Mouse (Mus musculus): ENCODE results near the gene Scamp1.

The Scamp1 gene

GRCm38 (mm10) chr13:94271284-94271683, 14.4 kb downstream of the Scamp1 start:
- DNase-seq (ENCODE audit: low read depth) = no peak

GRCm38 (mm10) chr13:94268201-94268600, 17.5 kb downstream of the Scamp1 start:
- no peak for DNase-seq (ENCODE audit: low read depth)

GRCm38 (mm10) chr13:94267190-94267589, 18.5 kb downstream of the Scamp1 start:
- no peak for DNase-seq (ENCODE audit: low read depth)

- DNase-seq (ENCODE audit: low read depth) = no peak
Measured at GRCm38 (mm10) chr13:94266530-94266929, 19.1 kb downstream of the Scamp1 start.

- no peak for DNase-seq (ENCODE audit: low read depth)
Measured at GRCm38 (mm10) chr13:94265291-94265690, 20.4 kb downstream of the Scamp1 start.

- no peak for DNase-seq (ENCODE audit: low read depth)
Measured at GRCm38 (mm10) chr13:94263943-94264342, 21.7 kb downstream of the Scamp1 start.

- no peak for DNase-seq (ENCODE audit: low read depth)
Measured at GRCm38 (mm10) chr13:94262551-94262950, 23.1 kb downstream of the Scamp1 start.

- DNase-seq (ENCODE audit: low read depth) = no peak
Measured at GRCm38 (mm10) chr13:94261624-94262023, 24.0 kb downstream of the Scamp1 start.

GRCm38 (mm10) chr13:94260961-94261360, 24.7 kb downstream of the Scamp1 start:
- no peak for DNase-seq (ENCODE audit: low read depth)

- no peak for DNase-seq (ENCODE audit: low read depth)
Measured at GRCm38 (mm10) chr13:94259210-94259609, 26.4 kb downstream of the Scamp1 start.

GRCm38 (mm10) chr13:94258530-94258929, 27.1 kb downstream of the Scamp1 start:
- DNase-seq (ENCODE audit: low read depth) = no peak

GRCm38 (mm10) chr13:94257711-94258110, 27.9 kb downstream of the Scamp1 start:
- no peak for DNase-seq (ENCODE audit: low read depth)

- no peak for DNase-seq (ENCODE audit: low read depth)
Measured at GRCm38 (mm10) chr13:94255176-94255575, 30.5 kb downstream of the Scamp1 start.

- DNase-seq (ENCODE audit: low read depth) = no peak
Measured at GRCm38 (mm10) chr13:94254286-94254685, 31.4 kb downstream of the Scamp1 start.

GRCm38 (mm10) chr13:94253052-94253451, 32.6 kb downstream of the Scamp1 start:
- no peak for DNase-seq (ENCODE audit: low read depth)

- DNase-seq (ENCODE audit: low read depth) = no peak
Measured at GRCm38 (mm10) chr13:94250761-94251160, 34.9 kb downstream of the Scamp1 start.

- DNase-seq (ENCODE audit: low read depth) = no peak
Measured at GRCm38 (mm10) chr13:94250188-94250587, 35.5 kb downstream of the Scamp1 start.

GRCm38 (mm10) chr13:94242897-94243296, 42.8 kb downstream of the Scamp1 start:
- DNase-seq (ENCODE audit: low read depth) = no peak

GRCm38 (mm10) chr13:94241892-94242524, 43.6 kb downstream of the Scamp1 start:
- DNase-seq (ENCODE audit: low read depth) = no peak

GRCm38 (mm10) chr13:94240873-94241272, 44.8 kb downstream of the Scamp1 start:
- DNase-seq (ENCODE audit: low read depth) = no peak

- no peak for DNase-seq (ENCODE audit: low read depth)
Measured at GRCm38 (mm10) chr13:94240111-94240510, 45.5 kb downstream of the Scamp1 start.

- DNase-seq (ENCODE audit: low read depth) = no peak
Measured at GRCm38 (mm10) chr13:94239488-94239887, 46.2 kb downstream of the Scamp1 start.

- no peak for DNase-seq (ENCODE audit: low read depth)
Measured at GRCm38 (mm10) chr13:94231871-94232270, 53.8 kb downstream of the Scamp1 start.

Measured in fibroblast of lung, adult 2 months (primary cell).